Mouse (Mus musculus) heart, postnatal 36 days (tissue): Measurements from ENCODE around the gene Fkbp3. TPM values are rescaled to one million over a fixed set of nuclear protein-coding genes. Genes with fewer than 3 reads are reported as not detected.
"Not testable (repeated sequence)": the region's sequence is repeated elsewhere in the genome, so short reads cannot be mapped to it uniquely, and the experiment has no call there.

ENCODE experiments used
- DNase-seq, 2 experiments: peaks; one replicate each; pipeline ENCODE4 v3.0.0; 2021 to 2022
- intact Hi-C: fragments of 180-260 bp; cut with DNase I; formaldehyde crosslinking; loops from one replicate; pipeline ENCODE4 v1.15.1; 2025
- total RNA-seq, 2 experiments: library from RNA; stranded (reverse); gene quantifications; 2 replicates each; pipeline ENCODE4 v1.2.3; 2021

Gene Fkbp3
- total RNA-seq, result 100 to 1,000 TPM; 238 to 256 TPM

- intact Hi-C loops, result loop anchor here (2.0 to 5.0 kb wide), 3 partner anchors 36 to 156 kb away; partner anchors contain the start of genes Gm527 and Prpf39
- peak; percentile 98 to 99 for DNase-seq
Measured at GRCm38 (mm10) chr12:65073611-65074178, at the start of gene Fkbp3. Gene Fkbp3, minus strand, starts transcription at chr12:65074007.

GRCm38 (mm10) chr12:65119451-65119850, 45.6 kb upstream of the Fkbp3 start:
- no peak for DNase-seq
- intact Hi-C loops, result no loop called here

- DNase-seq, result no peak
- intact Hi-C loops, result no loop called here
Measured at GRCm38 (mm10) chr12:65118968-65119367, 45.2 kb upstream of the Fkbp3 start.

- intact Hi-C loops, DNase-seq: not testable (repeated sequence)
Measured at GRCm38 (mm10) chr12:65114978-65115377, 41.2 kb upstream of the Fkbp3 start.

- intact Hi-C loops, result no loop called here
- DNase-seq, result no peak
Measured at GRCm38 (mm10) chr12:65113925-65114324, 40.1 kb upstream of the Fkbp3 start.

GRCm38 (mm10) chr12:65112811-65113210, 39.0 kb upstream of the Fkbp3 start:
- intact Hi-C loops, result no loop called here
- no peak for DNase-seq

GRCm38 (mm10) chr12:65111503-65111902, 37.7 kb upstream of the Fkbp3 start:
- intact Hi-C loops, result no loop called here
- no peak for DNase-seq

GRCm38 (mm10) chr12:65108746-65109145, 34.9 kb upstream of the Fkbp3 start:
- DNase-seq, result no peak
- intact Hi-C loops, result no loop called here

GRCm38 (mm10) chr12:65076906-65077305, 3.1 kb upstream of the Fkbp3 start:
- intact Hi-C loops, result loop anchor here (5.0 kb wide), 1 partner anchor 95 kb away; the partner anchor contains the start of gene Mis18bp1
- no peak for DNase-seq

- DNase-seq, result no peak
- intact Hi-C loops, result loop anchor here (5.0 kb wide), 1 partner anchor 96 kb away; the partner anchor contains the start of gene Mis18bp1
Measured at GRCm38 (mm10) chr12:65075733-65076310, 2.0 kb upstream of the Fkbp3 start.

- peak; percentile 87 to 90 for DNase-seq
- intact Hi-C loops, result loop anchor here (5.0 kb wide), 1 partner anchor 97 kb away; the partner anchor contains the start of gene Mis18bp1
Measured at GRCm38 (mm10) chr12:65075085-65075732, 1.4 kb upstream of the Fkbp3 start, which contains the start of gene Fancm. Gene Fancm, plus strand, starts transcription at chr12:65075603.

GRCm38 (mm10) chr12:65074651-65075050, 844 bp upstream of the Fkbp3 start:
- intact Hi-C loops, result loop anchor here (5.0 kb wide), 3 partner anchors 37 to 157 kb away; partner anchors contain the start of genes Gm527, Mis18bp1 and Prpf39
- no peak for DNase-seq

- intact Hi-C loops, result loop anchor here (2.0 to 5.0 kb wide), 3 partner anchors 36 to 156 kb away; partner anchors contain the start of genes Gm527 and Prpf39
Measured at GRCm38 (mm10) chr12:65072911-65073610, 746 bp downstream of the Fkbp3 start.

GRCm38 (mm10) chr12:65068409-65068808, 5.4 kb downstream of the Fkbp3 start:
- intact Hi-C loops, result no loop called here
- no peak for DNase-seq

More at GRCm38 (mm10) chr12:65072911-65073610, 746 bp downstream of the Fkbp3 start:
- DNase-seq, result no peak

- no peak for DNase-seq
- intact Hi-C loops, result no loop called here
Measured at GRCm38 (mm10) chr12:65066234-65066633, 7.6 kb downstream of the Fkbp3 start.

- intact Hi-C loops, result no loop called here
- no peak for DNase-seq
Measured at GRCm38 (mm10) chr12:65065241-65065640, 8.6 kb downstream of the Fkbp3 start.

GRCm38 (mm10) chr12:65061082-65061481, 12.7 kb downstream of the Fkbp3 start:
- DNase-seq, result no peak
- intact Hi-C loops, result no loop called here

GRCm38 (mm10) chr12:65058203-65058602, 15.6 kb downstream of the Fkbp3 start:
- intact Hi-C loops, result no loop called here
- DNase-seq, result no peak

- no peak for DNase-seq
- intact Hi-C loops, result no loop called here
Measured at GRCm38 (mm10) chr12:65048799-65049198, 25.0 kb downstream of the Fkbp3 start.

GRCm38 (mm10) chr12:65037546-65037937, 36.3 kb downstream of the Fkbp3 start:
- DNase-seq, result peak in 1 of 2 experiments; percentile 10
- intact Hi-C loops, result loop anchor here (5.0 kb wide), 3 partner anchors 35 to 135 kb away; partner anchors contain the start of genes Fkbp3, Klhl28, Mis18bp1 and Togaram1
